Mouse (Mus musculus): ENCODE results near the gene Rnf44.

Rnf44 gene

GRCm38 (mm10) chr13:54693558-54694347 lies at the start of gene Rnf44:
Rnf44 (minus strand) TSS chr13:54693907.
- peaks cover 59% of the 10 kb centered on the region for H3K4me1 ChIP-seq (replicated peaks; ENCODE audit: low read depth, low read length)
- H3K4me3 ChIP-seq (replicated peaks; ENCODE audit: low read length) = peak within 1 kb of the TSS; percentile 100
- H3K27me3 ChIP-seq (ENCODE audit: insufficient read depth, low read length) = no peaks in the 10 kb centered on the region
- H3K36me3 ChIP-seq (ENCODE audit: insufficient read depth, low read length) = peaks cover 26% of the 10 kb centered on the region
- H3K9me3 ChIP-seq (ENCODE audit: low read length) = no peaks in the 10 kb centered on the region
- TF ChIP-seq CTCF (conservative IDR thresholded peaks at IDR 0.05; ENCODE audit: low read length) = no peak

DNA sequence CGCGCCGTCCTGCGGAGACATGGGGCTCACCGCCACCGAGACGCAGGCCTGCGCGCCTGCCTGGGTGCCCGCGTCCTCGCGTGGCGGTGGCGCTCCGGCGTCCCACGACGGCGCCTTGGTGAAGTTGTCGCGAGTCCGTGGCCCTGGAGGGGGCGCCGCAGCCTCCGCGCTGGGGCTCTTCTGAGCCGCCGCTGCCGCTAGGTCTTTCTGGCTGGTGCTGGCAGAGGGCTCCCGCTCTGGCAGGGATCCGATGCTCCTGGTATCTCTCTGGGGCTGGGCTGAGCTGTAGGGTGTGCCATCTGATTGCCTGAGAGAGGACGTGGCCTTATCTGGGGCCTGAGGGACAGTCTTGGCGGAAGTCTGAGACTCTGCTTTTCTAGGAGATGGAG lies 44.5 kb upstream of the Rnf44 start:
- Histone ChIP-seq H3K27me3 (ENCODE audit: insufficient read depth, low read length) (peaks cover 81% of the 10 kb centered on the region), H3K4me1 (replicated peaks; ENCODE audit: low read depth, low read length) (peaks cover 15% of the 10 kb centered on the region), H3K36me3 (ENCODE audit: insufficient read depth, low read length) (no peaks in the 10 kb centered on the region), H3K9me3 (ENCODE audit: low read length) (no peaks in the 10 kb centered on the region), H3K4me3 (replicated peaks; ENCODE audit: low read length) (peak overlapping the region; percentile 79)
- TF ChIP-seq NANOG (IDR thresholded peaks at IDR 0.05; ENCODE audit: borderline replicate concordance, low read length) = no peak

DNA sequence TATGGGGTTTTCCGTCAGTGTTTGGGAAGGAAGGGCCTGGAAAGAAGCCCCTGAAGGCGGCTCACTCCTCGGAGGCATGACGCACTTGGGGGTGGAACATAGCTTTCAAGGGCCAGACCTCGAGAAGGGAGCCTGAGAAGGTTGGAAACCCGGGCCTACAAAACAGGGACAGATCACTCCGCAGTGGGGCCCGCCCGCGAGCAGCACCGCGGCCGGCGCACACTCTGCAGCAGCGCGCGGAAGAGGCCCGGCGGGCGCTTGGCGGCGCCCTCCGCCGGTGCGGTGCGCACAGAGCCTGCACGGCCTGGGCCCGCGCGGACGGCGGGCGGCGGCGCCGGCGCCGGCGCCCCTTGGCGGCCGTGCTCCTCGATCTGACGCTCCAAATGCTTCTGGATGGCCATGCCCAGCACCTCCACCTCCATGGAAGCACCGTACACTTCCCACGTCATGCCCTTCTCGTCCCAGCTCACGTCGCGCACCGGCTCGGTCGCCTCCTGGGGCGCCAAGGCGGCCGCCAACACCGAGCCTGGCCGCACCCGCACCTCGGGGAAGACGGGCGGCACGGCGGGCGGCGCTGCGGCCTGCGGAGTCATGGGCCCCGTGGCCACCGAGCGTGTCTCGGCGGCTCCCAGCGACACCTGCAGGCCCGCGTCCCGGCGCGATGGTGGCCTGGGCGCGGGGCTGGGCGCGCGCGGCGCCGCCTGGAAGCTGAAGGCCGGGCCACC lies 43.9 kb upstream of the Rnf44 start:
- TF ChIP-seq POU5F1 (IDR thresholded peaks at IDR 0.05; ENCODE audit: borderline replicate concordance, low read length) = no peak
- TF ChIP-seq CTCF (conservative IDR thresholded peaks at IDR 0.05; ENCODE audit: low read length) = no peak
- no peak for TF ChIP-seq NANOG (IDR thresholded peaks at IDR 0.05; ENCODE audit: borderline replicate concordance, low read length)
- peak overlapping the region; percentile 79 for H3K4me3 ChIP-seq (replicated peaks; ENCODE audit: low read length)
- H3K4me1 ChIP-seq (replicated peaks; ENCODE audit: low read depth, low read length) = peaks cover 15% of the 10 kb centered on the region
- peaks cover 80% of the 10 kb centered on the region for H3K27me3 ChIP-seq (ENCODE audit: insufficient read depth, low read length)
- no peaks in the 10 kb centered on the region for H3K36me3 ChIP-seq (ENCODE audit: insufficient read depth, low read length)
- H3K9me3 ChIP-seq (ENCODE audit: low read length) = no peaks in the 10 kb centered on the region

- TF ChIP-seq CTCF (conservative IDR thresholded peaks at IDR 0.05; ENCODE audit: low read length) (no peak), NANOG (IDR thresholded peaks at IDR 0.05; ENCODE audit: borderline replicate concordance, low read length) (no peak)
- Histone ChIP-seq H3K36me3 (ENCODE audit: insufficient read depth, low read length) (no peaks in the 10 kb centered on the region), H3K4me3 (replicated peaks; ENCODE audit: low read length) (peak overlapping the region; percentile 79), H3K4me1 (replicated peaks; ENCODE audit: low read depth, low read length) (peaks cover 15% of the 10 kb centered on the region), H3K27me3 (ENCODE audit: insufficient read depth, low read length) (peaks cover 74% of the 10 kb centered on the region), H3K9me3 (ENCODE audit: low read length) (no peaks in the 10 kb centered on the region)
Measured at GRCm38 (mm10) chr13:54736931-54737330, 43.2 kb upstream of the Rnf44 start.

DNA sequence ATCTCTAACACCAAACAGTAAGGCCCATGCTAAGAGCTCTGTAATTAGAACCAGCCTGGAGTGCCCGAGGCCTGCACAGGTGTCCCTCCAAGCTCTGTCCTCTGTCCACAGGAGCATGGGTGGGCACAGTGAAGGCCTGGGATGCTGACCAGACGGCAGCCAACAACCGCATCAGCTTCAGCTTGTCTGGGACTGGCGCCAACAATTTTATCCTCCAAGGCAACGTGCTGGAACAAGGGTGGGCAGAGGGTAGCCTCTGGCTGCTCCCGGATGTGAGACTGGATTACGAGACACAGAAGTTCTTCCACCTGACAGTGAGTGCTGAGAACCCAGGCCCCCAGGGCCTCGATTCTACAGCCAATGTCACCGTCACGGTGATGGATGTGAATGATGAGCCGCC lies 32.4 kb upstream of the Rnf44 start:
- Histone ChIP-seq H3K9me3 (ENCODE audit: low read length) (peaks cover 6% of the 10 kb centered on the region), H3K4me3 (replicated peaks; ENCODE audit: low read length) (no peak overlapping the region)
- TF ChIP-seq NANOG (IDR thresholded peaks at IDR 0.05; ENCODE audit: borderline replicate concordance, low read length) (no peak), POU5F1 (IDR thresholded peaks at IDR 0.05; ENCODE audit: borderline replicate concordance, low read length) (no peak), CTCF (conservative IDR thresholded peaks at IDR 0.05; ENCODE audit: low read length) (no peak)

GRCm38 (mm10) chr13:54723143-54723542 lies 29.4 kb upstream of the Rnf44 start:
- H3K9me3 ChIP-seq (ENCODE audit: low read length) = peaks cover 6% of the 10 kb centered on the region
- H3K36me3 ChIP-seq (ENCODE audit: insufficient read depth, low read length) = no peaks in the 10 kb centered on the region
- H3K4me1 ChIP-seq (replicated peaks; ENCODE audit: low read depth, low read length) = peaks cover 14% of the 10 kb centered on the region
- no peak for TF ChIP-seq POU5F1 (IDR thresholded peaks at IDR 0.05; ENCODE audit: borderline replicate concordance, low read length)
- TF ChIP-seq CTCF (conservative IDR thresholded peaks at IDR 0.05; ENCODE audit: low read length) = peak; percentile 83
- H3K27me3 ChIP-seq (ENCODE audit: insufficient read depth, low read length) = peaks cover 12% of the 10 kb centered on the region; the same call in 1 of the 2 replicates
- H3K4me3 ChIP-seq (replicated peaks; ENCODE audit: low read length) = no peak overlapping the region

More for the DNA sequence above, 32.4 kb upstream of the Rnf44 start:
- Histone ChIP-seq H3K36me3 (ENCODE audit: insufficient read depth, low read length) (no peaks in the 10 kb centered on the region), H3K4me1 (replicated peaks; ENCODE audit: low read depth, low read length) (peaks cover 4% of the 10 kb centered on the region; the same call in 1 of the 2 replicates), H3K27me3 (ENCODE audit: insufficient read depth, low read length) (peaks cover 9% of the 10 kb centered on the region; the same call in 1 of the 2 replicates)

GRCm38 (mm10) chr13:54716916-54717315 lies 23.2 kb upstream of the Rnf44 start:
- H3K27me3 ChIP-seq (ENCODE audit: insufficient read depth, low read length) = peaks cover 22% of the 10 kb centered on the region
- H3K9me3 ChIP-seq (ENCODE audit: low read length) = no peaks in the 10 kb centered on the region
- TF ChIP-seq NANOG (IDR thresholded peaks at IDR 0.05; ENCODE audit: borderline replicate concordance, low read length) = no peak
- no peak for TF ChIP-seq POU5F1 (IDR thresholded peaks at IDR 0.05; ENCODE audit: borderline replicate concordance, low read length)
- peak; percentile 52 for TF ChIP-seq CTCF (conservative IDR thresholded peaks at IDR 0.05; ENCODE audit: low read length)
- H3K4me1 ChIP-seq (replicated peaks; ENCODE audit: low read depth, low read length) = peaks cover 29% of the 10 kb centered on the region
- H3K36me3 ChIP-seq (ENCODE audit: insufficient read depth, low read length) = no peaks in the 10 kb centered on the region
- H3K4me3 ChIP-seq (replicated peaks; ENCODE audit: low read length) = no peak overlapping the region

- H3K9me3 ChIP-seq (ENCODE audit: low read length) = peaks cover 10% of the 10 kb centered on the region
- TF ChIP-seq POU5F1 (IDR thresholded peaks at IDR 0.05; ENCODE audit: borderline replicate concordance, low read length) (no peak), CTCF (conservative IDR thresholded peaks at IDR 0.05; ENCODE audit: low read length) (no peak), NANOG (IDR thresholded peaks at IDR 0.05; ENCODE audit: borderline replicate concordance, low read length) (no peak)
- H3K4me1 ChIP-seq (replicated peaks; ENCODE audit: low read depth, low read length) = peaks cover 20% of the 10 kb centered on the region
Measured at GRCm38 (mm10) chr13:54714996-54715395, 21.3 kb upstream of the Rnf44 start.

More at GRCm38 (mm10) chr13:54714996-54715395, 21.3 kb upstream of the Rnf44 start:
- no peaks in the 10 kb centered on the region for H3K36me3 ChIP-seq (ENCODE audit: insufficient read depth, low read length)
- peaks cover 23% of the 10 kb centered on the region for H3K27me3 ChIP-seq (ENCODE audit: insufficient read depth, low read length)
- H3K4me3 ChIP-seq (replicated peaks; ENCODE audit: low read length) = no peak overlapping the region

Data from E14TG2a.4 (cell line).